Mouse (Mus musculus) megakaryocyte-erythroid progenitor cell, adult 5-6 weeks (primary cell): Measurements from ENCODE around the gene Gm1113. TPM values are rescaled to one million over a fixed set of nuclear protein-coding genes. Genes with fewer than 3 reads are reported as not detected.

ENCODE experiments used
- ATAC-seq: replicated peaks from 2 replicates; pipeline ENCODE4 v1.8.0; 2016; ENCODE audit warnings: mild to moderate bottlenecking, inconsistent platforms; ENCODE audit not compliant: severe bottlenecking, poor library complexity, low FRiP score, low TSS enrichment
- total RNA-seq, 2 experiments: library from RNA; stranded (forward) in 1 of 2; stranded (reverse) in 1 of 2; fragments of 200-1000, 215-1000 nt in 1 of 2; fragments of >200 nt in 1 of 2; fragmentation: Nextera tagmentation in 1 of 2; gene quantifications; 2 replicates each; pipeline ENCODE4 v1.2.3; 2014 to 2017

Gm1113 gene
- total RNA-seq, 2 experiments from 2014 or later = not detected

- no peak for ATAC-seq
These were observed 31.5 kb downstream of the Gm1113 start for GRCm38 (mm10) chr9:35486616-35487015.

DNA sequence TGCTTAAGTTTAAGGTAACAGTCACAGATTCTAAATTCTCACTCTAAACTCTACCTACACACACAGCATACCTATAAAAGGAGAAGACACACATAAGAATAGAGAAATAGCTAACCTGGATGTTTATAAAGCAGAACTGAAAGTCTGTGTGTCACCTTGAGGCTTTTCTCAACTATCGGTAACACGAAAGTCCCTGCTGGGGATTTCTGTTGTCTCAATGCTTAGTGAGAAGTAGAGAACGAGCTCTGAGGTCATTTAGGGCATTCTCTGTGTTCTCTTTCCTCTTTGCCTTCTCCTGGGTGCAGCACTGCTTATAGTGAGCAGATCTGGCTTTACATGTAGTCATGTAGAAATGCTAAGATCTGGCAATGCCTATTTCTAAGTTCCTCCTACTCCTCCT lies 34.1 kb downstream of the Gm1113 start:
- no peak for ATAC-seq

DNA sequence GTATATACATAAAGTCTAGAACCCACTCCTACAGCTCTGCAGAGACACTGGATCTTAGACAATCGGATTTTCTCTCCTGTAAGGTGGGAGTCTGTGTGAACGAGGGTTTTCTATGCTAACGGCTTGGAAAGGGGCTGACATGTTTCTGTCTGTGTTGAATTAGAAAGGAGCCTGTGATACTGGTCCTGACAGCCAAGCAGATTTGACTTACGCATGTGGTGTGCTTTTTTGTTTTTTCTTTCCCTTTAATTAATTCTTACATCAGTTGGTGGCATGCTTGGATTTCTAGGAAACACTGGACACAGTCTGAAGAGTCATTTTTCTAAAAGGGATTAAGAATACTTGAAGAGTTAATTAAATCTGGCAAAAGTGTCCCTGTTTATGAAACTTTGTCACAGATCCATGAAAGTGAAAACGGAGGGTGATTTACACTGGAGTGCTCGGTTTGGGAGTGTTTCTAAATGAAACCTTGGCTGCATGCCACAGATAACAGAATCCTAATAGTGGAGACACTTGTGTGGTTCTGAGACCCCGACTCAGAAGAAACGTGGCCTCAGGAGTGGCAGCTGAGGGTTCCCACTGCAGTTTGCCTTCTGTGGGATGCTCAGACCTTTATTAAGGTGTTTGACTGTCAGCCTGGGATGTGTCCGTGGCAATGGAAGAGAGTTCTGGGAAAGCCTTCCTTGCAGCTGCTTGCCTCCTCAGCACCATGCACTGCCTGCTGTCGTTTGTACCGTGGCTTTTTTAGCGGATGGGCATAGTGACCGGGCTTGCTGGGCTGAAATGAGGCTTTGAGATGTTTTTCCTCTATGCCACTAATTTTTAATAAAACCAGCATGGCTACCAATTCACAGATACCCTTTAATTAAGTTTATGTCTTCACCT lies 35.8 kb downstream of the Gm1113 start:
- ATAC-seq = no peak

- no peak for ATAC-seq
These were observed 38.6 kb downstream of the Gm1113 start for GRCm38 (mm10) chr9:35479456-35479855.

GRCm38 (mm10) chr9:35475394-35475793 lies 42.7 kb downstream of the Gm1113 start:
- 0 out of 2 replicates have a peak, but pooled peaks have one; percentile 26 for ATAC-seq

GRCm38 (mm10) chr9:35474104-35474724 lies 43.9 kb downstream of the Gm1113 start:
- ATAC-seq = no peak

DNA sequence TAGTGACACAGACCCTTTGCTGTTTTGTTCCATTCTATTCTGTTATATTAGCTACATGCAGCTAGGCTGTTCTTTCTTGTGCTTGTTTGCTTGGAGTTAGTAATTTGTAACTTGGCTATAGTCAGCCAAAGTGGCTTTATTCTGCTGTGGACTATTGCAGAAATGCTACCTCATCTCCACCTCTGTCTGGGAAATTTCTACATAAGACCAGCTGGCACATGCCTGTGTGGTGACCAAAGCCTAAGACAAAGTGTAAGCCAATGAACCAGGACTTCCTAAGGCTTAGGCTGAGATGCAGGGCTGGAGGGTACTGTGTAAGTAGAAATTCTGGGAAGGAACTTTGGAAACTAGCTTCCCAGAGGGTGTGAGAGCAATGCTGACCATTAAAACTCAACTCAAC lies 49.2 kb downstream of the Gm1113 start:
- ATAC-seq = no peak

GRCm38 (mm10) chr9:35467264-35467817 lies 50.7 kb downstream of the Gm1113 start:
- no peak for ATAC-seq

- no peak for ATAC-seq
These were observed 58.5 kb downstream of the Gm1113 start for GRCm38 (mm10) chr9:35459594-35459993.

Other genes starting within 250 kb of the Gm1113 start
- 1.8 TPM in 1 of 2 replicates, not detected in the other for gene Cdon, start 97.1 kb downstream of the Gm1113 start, total RNA-seq (2014; fragmentation: Nextera tagmentation)
- 3.0 and 9.2 TPM in 2 replicates for gene Cdon, start 97.1 kb downstream of the Gm1113 start, total RNA-seq (2017)
- gene Ddx25, start 40.3 kb upstream of the Gm1113 start, total RNA-seq (2014; fragmentation: Nextera tagmentation) = not detected in 2 replicates
- 0.11 TPM in 1 of 2 replicates, not detected in the other for gene Ddx25, start 40.3 kb upstream of the Gm1113 start, total RNA-seq (2017)
- 23.3 and 27.3 TPM in 2 replicates for gene Pus3, start 40.3 kb upstream of the Gm1113 start, total RNA-seq (2014; fragmentation: Nextera tagmentation)
- 34.8 and 44.3 TPM in 2 replicates for gene Pus3, start 40.3 kb upstream of the Gm1113 start, total RNA-seq (2017)
- 0.59 and 1.2 TPM in 2 replicates for gene Pate2, start 52.0 kb upstream of the Gm1113 start, total RNA-seq (2014; fragmentation: Nextera tagmentation)
- gene Pate2, start 52.0 kb upstream of the Gm1113 start, total RNA-seq (2017) = not detected in 2 replicates
- gene Hyls1, start 52.1 kb upstream of the Gm1113 start, total RNA-seq (2014; fragmentation: Nextera tagmentation) = 11.1 and 12.1 TPM in 2 replicates
- gene Hyls1, start 52.1 kb upstream of the Gm1113 start, total RNA-seq (2017) = 10.1 and 11.0 TPM in 2 replicates
- not detected in 2 replicates for gene Pate4, start 93.7 kb upstream of the Gm1113 start, total RNA-seq (2014; fragmentation: Nextera tagmentation)
- not detected in 2 replicates for gene Pate4, start 93.7 kb upstream of the Gm1113 start, total RNA-seq (2017)
- not detected in 2 replicates for gene Pate3, start 129.9 kb upstream of the Gm1113 start, total RNA-seq (2014; fragmentation: Nextera tagmentation)
- gene Pate3, start 129.9 kb upstream of the Gm1113 start, total RNA-seq (2017) = not detected in 2 replicates
- not detected in 2 replicates for gene Pate1, start 169.1 kb upstream of the Gm1113 start, total RNA-seq (2014; fragmentation: Nextera tagmentation)
- not detected in 2 replicates for gene Pate1, start 169.1 kb upstream of the Gm1113 start, total RNA-seq (2017)
- gene Gm17677, start 222.8 kb upstream of the Gm1113 start, total RNA-seq (2014; fragmentation: Nextera tagmentation) = not detected in 2 replicates
- not detected in 2 replicates for gene Gm17677, start 222.8 kb upstream of the Gm1113 start, total RNA-seq (2017)